Mouse (Mus musculus): ENCODE measurements around the gene Stradb. TPM values are rescaled to one million over a fixed set of nuclear protein-coding genes. Genes with fewer than 3 reads are reported as not detected.

Stradb gene
- total and polyA plus RNA-seq, 3 experiments = 3.4 to 6.1 (median 5.0) TPM

- H3K9ac ChIP-seq (ENCODE audit: insufficient read depth, low read depth) = peak overlapping the region; percentile 8; the same call in 1 of the 2 replicates
- in situ Hi-C loops (cut with MboI; ENCODE audit: low pct_ligation_motif_present, low pct_unique_long_range_greater_than_20kb, low sequenced_read_pairs) = no loop called here
Observed at GRCm38 (mm10) chr1:58954578-58955410, 18.5 kb upstream of the Stradb start.

GRCm38 (mm10) chr1:58955716-58956115 is 17.6 kb upstream of the Stradb start:
- Histone ChIP-seq H3K36me3 (replicated peaks in 1 of 2; ENCODE audit: control insufficient read depth in 1 of 2, insufficient read depth in 1 of 2, low read length in 1 of 2) (peaks cover 0 to 9% of the 10 kb centered on the region in 2 experiments), H3K4me3 (replicated peaks in 1 of 3; ENCODE audit: low read depth in 2 of 3, low read length in 2 of 3, poor library complexity in 1 of 3) (no peak overlapping the region), H3K27ac (ENCODE audit: insufficient read depth, low read depth) (no peak overlapping the region), H3K9ac (ENCODE audit: insufficient read depth, low read depth) (no peak overlapping the region), H3K4me2 (ENCODE audit: insufficient read depth, low read depth, poor library complexity, severe bottlenecking) (no peak overlapping the region), H3K27me3 (replicated peaks) (no peaks in the 10 kb centered on the region), H3K4me1 (ENCODE audit: control insufficient read depth in 1 of 2, insufficient read depth in 2 of 2) (peaks cover 23 to 78% of the 10 kb centered on the region in 2 experiments), H3K79me2 (replicated peaks; ENCODE audit: control insufficient read depth, extremely low read depth, insufficient read depth, poor library complexity, severe bottlenecking) (peaks cover 11% of the 10 kb centered on the region), H3K9me3 (replicated peaks; ENCODE audit: low read length) (no peaks in the 10 kb centered on the region)
- no peak for DNase-seq (ENCODE audit: extremely low read depth)
- in situ Hi-C loops (cut with MboI; ENCODE audit: low pct_ligation_motif_present, low pct_unique_long_range_greater_than_20kb, low sequenced_read_pairs) (no loop called here), dilution Hi-C loops (cut with MboI; ENCODE audit: extremely low pct_ligation_motif_present, extremely low pct_unique_long_range_greater_than_20kb, low sequenced_read_pairs) (no loop called here)
- TF ChIP-seq UBTF (IDR thresholded peaks at IDR 0.05; ENCODE audit: low read depth, low read length) (no peak), CHD2 (IDR thresholded peaks at IDR 0.05; ENCODE audit: low read length) (no peak), TCF12 (IDR thresholded peaks at IDR 0.05; ENCODE audit: low read depth, low read length) (no peak), GABPA (IDR thresholded peaks at IDR 0.05; ENCODE audit: insufficient replicate concordance, low read depth, low read length) (no peak), ZKSCAN1 (IDR thresholded peaks at IDR 0.05; ENCODE audit: borderline replicate concordance, low read depth, low read length) (no peak), MAZ (IDR thresholded peaks at IDR 0.05; ENCODE audit: low read depth, low read length) (no peak), E2F4 (IDR thresholded peaks at IDR 0.05; ENCODE audit: insufficient replicate concordance, low read depth, low read length) (no peak), NRF1 (IDR thresholded peaks at IDR 0.05; ENCODE audit: low read depth, low read length) (no peak), TBP (conservative IDR thresholded peaks at IDR 0.05; ENCODE audit: low read depth, low read length) (no peak), POLR2AphosphoS2 (IDR thresholded peaks at IDR 0.05; ENCODE audit: low read depth, low read length) (no peak), JUND (conservative IDR thresholded peaks at IDR 0.05; ENCODE audit: low read depth, low read length) (no peak), IRF4 (IDR thresholded peaks at IDR 0.05; ENCODE audit: low read depth, low read length) (no peak), USF1 (IDR thresholded peaks at IDR 0.05; ENCODE audit: low read depth, low read length) (no peak), ELF1 (IDR thresholded peaks at IDR 0.05; ENCODE audit: low read depth, low read length) (no peak), USF2 (conservative IDR thresholded peaks at IDR 0.05; ENCODE audit: low read depth, low read length) (no peak)

More at GRCm38 (mm10) chr1:58954578-58955410, 18.5 kb upstream of the Stradb start:
- DNase-seq (ENCODE audit: extremely low read depth) = no peak
- no peaks in the 10 kb centered on the region for H3K9me3 ChIP-seq (replicated peaks; ENCODE audit: low read length)
- H3K79me2 ChIP-seq (replicated peaks; ENCODE audit: control insufficient read depth, extremely low read depth, insufficient read depth, poor library complexity, severe bottlenecking) = peaks cover 11% of the 10 kb centered on the region
- TF ChIP-seq BHLHE40 (IDR thresholded peaks at IDR 0.05; ENCODE audit: low read depth, low read length) (peak; percentile 72), MAZ (IDR thresholded peaks at IDR 0.05; ENCODE audit: low read depth, low read length) (no peak), MYC (IDR thresholded peaks at IDR 0.05; ENCODE audit: low read depth, low read length) (0 out of 2 replicates have a peak, but pooled peaks have one; percentile 23), POLR2A (IDR thresholded peaks at IDR 0.05; ENCODE audit: low read depth, low read length) (no peak)
- peaks cover 0 to 8% of the 10 kb centered on the region in 2 experiments for H3K36me3 ChIP-seq (replicated peaks in 1 of 2; ENCODE audit: control insufficient read depth in 1 of 2, insufficient read depth in 1 of 2, low read length in 1 of 2)
- H3K27ac ChIP-seq (ENCODE audit: insufficient read depth, low read depth) = 0 out of 2 replicates have a peak overlapping the region, but pooled peaks have one; percentile 8
- dilution Hi-C loops (cut with MboI; ENCODE audit: extremely low pct_ligation_motif_present, extremely low pct_unique_long_range_greater_than_20kb, low sequenced_read_pairs) = no loop called here
- peak overlapping the region; percentile 91 for H3K4me2 ChIP-seq (ENCODE audit: insufficient read depth, low read depth, poor library complexity, severe bottlenecking)
- H3K4me1 ChIP-seq (ENCODE audit: control insufficient read depth in 1 of 2, insufficient read depth in 2 of 2) = peaks cover 24 to 83% of the 10 kb centered on the region in 2 experiments
- H3K4me3 ChIP-seq (replicated peaks in 1 of 3; ENCODE audit: low read depth in 2 of 3, low read length in 2 of 3, poor library complexity in 1 of 3) = no peak overlapping the region
- H3K27me3 ChIP-seq (replicated peaks) = no peaks in the 10 kb centered on the region

Measured in CH12.LX (cell line).